Comparison of ENCODE assay signal across 19 mouse cellular contexts in the genomic region with DNA sequence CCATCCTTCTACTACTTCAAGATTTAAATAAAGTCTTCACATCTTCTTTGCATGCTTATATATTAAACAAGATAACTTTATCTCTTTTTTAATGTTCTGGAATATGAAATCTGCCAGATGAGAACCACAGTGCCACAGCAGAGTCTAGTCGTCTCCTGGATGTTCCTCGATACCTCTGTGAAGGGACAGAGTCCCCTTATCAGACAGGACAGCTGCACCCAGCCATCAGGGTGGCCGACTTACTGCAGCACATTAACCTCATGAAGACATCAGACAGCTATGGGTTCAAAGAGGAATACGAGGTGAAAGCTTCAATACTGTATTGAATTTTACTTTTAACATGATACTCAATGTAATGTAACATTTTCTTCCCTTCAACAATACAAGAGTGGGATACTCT.
DNase-seq lines count a peak whose midpoint lies in the region; ATAC-seq and TF ChIP-seq lines count a peak whose summit lies in the region.
"Had no signal": no experiment of that assay in that cellular context is flagged by ENCODE, and none has a peak within 500 bp of the region (broad histone marks: within the 10 kb centered on the region; RNA-seq: fewer than 3 reads in every experiment).

No protein-coding gene starts in this region.

- ATAC-seq in liver, embryonic 11.5 days (replicated peaks; ENCODE audit: low FRiP score): peak; percentile 98
- peak; percentile 95 for ATAC-seq in megakaryocyte progenitor cell, adult 5-6 weeks (replicated peaks; ENCODE audit: poor library complexity)
- ATAC-seq in hindbrain, embryonic 13.5 days (ENCODE audit: low FRiP score): no peak

- no peaks in the 10 kb centered on the region for H3K36me3 ChIP-seq in thymus, adult 2 months (ENCODE audit: control insufficient read depth, insufficient read depth, low read length)
- H3K36me3 ChIP-seq in liver, embryonic 11.5 days (ENCODE audit: control insufficient read depth, insufficient read depth, low read length): no peaks in the 10 kb centered on the region
- no peaks in the 10 kb centered on the region; the same call in 1 of the 2 replicates for H3K36me3 ChIP-seq in hindbrain, embryonic 13.5 days
- H3K36me3 ChIP-seq: embryonic facial prominence, embryonic 12.5 days; kidney, embryonic 15.5 days; neural tube, embryonic 15.5 days had no signal

- TF ChIP-seq POLR2A in thymus, adult 2 months (IDR thresholded peaks at IDR 0.05; ENCODE audit: control insufficient read depth, extremely low read depth, insufficient read depth, low read length, poor library complexity): no peak

- H3K9me3 ChIP-seq in liver, embryonic 11.5 days (ENCODE audit: control insufficient read depth, low read length): no peaks in the 10 kb centered on the region
- no peaks in the 10 kb centered on the region for H3K9me3 ChIP-seq in hindbrain, embryonic 13.5 days
- H3K9me3 ChIP-seq: embryonic facial prominence, embryonic 12.5 days; heart, embryonic 15.5 days; kidney, embryonic 15.5 days; midbrain, embryonic 10.5 days; neural tube, embryonic 15.5 days had no signal

- H3K4me1 ChIP-seq in thymus, adult 2 months (replicated peaks; ENCODE audit: control insufficient read depth, insufficient read depth, low read length): peaks cover 12% of the 10 kb centered on the region
- H3K4me1 ChIP-seq in liver, embryonic 11.5 days (replicated peaks; ENCODE audit: control insufficient read depth, insufficient read depth, low read length): peaks cover 16% of the 10 kb centered on the region
- no peaks in the 10 kb centered on the region for H3K4me1 ChIP-seq in hindbrain, embryonic 13.5 days (replicated peaks)
- H3K4me1 ChIP-seq: embryonic facial prominence, embryonic 12.5 days; heart, embryonic 15.5 days; kidney, embryonic 15.5 days; neural tube, embryonic 15.5 days had no signal

- DNase-seq in thymus, adult 2 months: peak; percentile 16
- DNase-seq in thymus, postnatal 14 days: no peak
- peak; percentile 13 for DNase-seq in c-Kit-positive CD71-negative TER-119-negative erythroid progenitor cells, embryonic 14.5 days (ENCODE audit: low read depth)
- DNase-seq in liver, embryonic 11.5 days (ENCODE audit: low spot score): no peak
- DNase-seq in adipocyte (ENCODE audit: low spot score): no peak
- DNase-seq in yolk sac, embryonic 10.5 days (ENCODE audit: low spot score): no peak
- DNase-seq: adrenal gland, postnatal 10 days; B cell, adult 2 months; cerebellum, adult 2 months; heart, adult 18-20 months; layer of hippocampus, postnatal 36 days; lung, postnatal 14 days had no signal

- H3K4me2 ChIP-seq in liver, embryonic 11.5 days: peak overlapping the region; percentile 35; the same call in 1 of the 2 replicates
- no peak overlapping the region for H3K4me2 ChIP-seq in hindbrain, embryonic 13.5 days
- H3K4me2 ChIP-seq: embryonic facial prominence, embryonic 12.5 days; heart, embryonic 15.5 days; kidney, embryonic 15.5 days; neural tube, embryonic 15.5 days had no signal

- 28% methylated on average over 4 of the region's 4 CpGs for WGBS in thymus, adult 2 months
- 29% methylated on average over 4 of the region's 4 CpGs for WGBS in liver, embryonic 11.5 days
- WGBS in hindbrain, embryonic 13.5 days: 79% methylated on average over 4 of the region's 4 CpGs

- no peak overlapping the region for H3K4me3 ChIP-seq in thymus, adult 2 months (ENCODE audit: control insufficient read depth, insufficient read depth, low read length)
- no peak overlapping the region for H3K4me3 ChIP-seq in liver, embryonic 11.5 days (ENCODE audit: low read depth, low read length)
- H3K4me3 ChIP-seq in hindbrain, embryonic 13.5 days: no peak overlapping the region
- H3K4me3 ChIP-seq: embryonic facial prominence, embryonic 12.5 days; heart, embryonic 15.5 days; kidney, embryonic 15.5 days; midbrain, embryonic 10.5 days; neural tube, embryonic 15.5 days had no signal

- H3K27me3 ChIP-seq in thymus, adult 2 months (ENCODE audit: control insufficient read depth, insufficient read depth, low read length): no peaks in the 10 kb centered on the region
- no peaks in the 10 kb centered on the region for H3K27me3 ChIP-seq in liver, embryonic 11.5 days (replicated peaks; ENCODE audit: control insufficient read depth, insufficient read depth, low read length)
- no peaks in the 10 kb centered on the region for H3K27me3 ChIP-seq in hindbrain, embryonic 13.5 days
- H3K27me3 ChIP-seq: embryonic facial prominence, embryonic 12.5 days; heart, embryonic 15.5 days; kidney, embryonic 15.5 days; neural tube, embryonic 15.5 days had no signal

- no peak overlapping the region for H3K9ac ChIP-seq in liver, embryonic 11.5 days (ENCODE audit: low read depth, low read length)
- H3K9ac ChIP-seq in hindbrain, embryonic 13.5 days: no peak overlapping the region
- H3K9ac ChIP-seq: embryonic facial prominence, embryonic 12.5 days; heart, embryonic 15.5 days; kidney, embryonic 15.5 days; neural tube, embryonic 15.5 days had no signal

- no peak for TF ChIP-seq CTCF in thymus, adult 2 months (IDR thresholded peaks at IDR 0.05; ENCODE audit: borderline replicate concordance, control insufficient read depth, extremely low read depth, insufficient read depth, low read length, poor library complexity)

- H3K27ac ChIP-seq in thymus, adult 2 months (ENCODE audit: control insufficient read depth, insufficient read depth, low read length): peak overlapping the region; percentile 94
- H3K27ac ChIP-seq in liver, embryonic 11.5 days (ENCODE audit: low read depth, low read length): peak overlapping the region; percentile 58
- no peak overlapping the region for H3K27ac ChIP-seq in hindbrain, embryonic 13.5 days
- H3K27ac ChIP-seq: embryonic facial prominence, embryonic 12.5 days; heart, embryonic 15.5 days; kidney, embryonic 15.5 days; midbrain, embryonic 10.5 days; neural tube, embryonic 15.5 days had no signal

Comparison
In these comparisons a context has a peak if more than half of its experiments do, and no peak if none do; other contexts are left out.
1. DNase-seq: peak in thymus, adult 2 months (single experiment) and c-Kit-positive CD71-negative TER-119-negative erythroid progenitor cells, embryonic 14.5 days (single experiment); none in thymus, postnatal 14 days (single experiment), liver, embryonic 11.5 days (single experiment), adipocyte (single experiment) and yolk sac, embryonic 10.5 days (single experiment).